Mouse (Mus musculus) urinary bladder, postnatal 36 days (tissue): ENCODE measurements around the gene Ankrd31.
A peak's percentile ranks its signal among the peaks of the same experiment; 100 is the strongest.
"Not testable (repeated sequence)": the region's sequence is repeated elsewhere in the genome, so short reads cannot be mapped to it uniquely, and the experiment has no call there.

Experiments
- DNase-seq, 2 experiments: peaks; one replicate each; pipeline ENCODE4 v3.0.0; 2022; ENCODE audit warnings: low spot score in 2 of 2, mixed read lengths in 1 of 2

Gene Ankrd31

DNA sequence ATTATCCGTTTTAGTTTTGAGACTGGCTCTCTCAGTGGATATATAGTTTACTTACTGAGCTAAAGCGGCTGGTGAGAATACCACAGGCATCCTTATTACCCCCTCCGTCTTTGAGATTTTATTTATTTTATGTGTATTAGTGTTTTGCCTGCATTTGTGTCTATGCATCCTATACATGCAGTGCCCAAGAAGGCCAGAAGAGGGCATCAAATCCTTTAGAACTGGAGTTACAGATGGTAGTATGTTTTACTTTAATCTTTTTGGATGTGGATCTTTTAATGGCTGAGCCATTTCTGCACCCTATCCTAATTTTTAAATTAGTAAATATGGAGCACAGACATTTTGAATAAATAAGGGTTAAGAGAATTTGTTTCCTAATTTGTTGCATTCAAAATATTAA, 107.1 kb downstream of the Ankrd31 start:
- DNase-seq, result peak; percentile 56

DNA sequence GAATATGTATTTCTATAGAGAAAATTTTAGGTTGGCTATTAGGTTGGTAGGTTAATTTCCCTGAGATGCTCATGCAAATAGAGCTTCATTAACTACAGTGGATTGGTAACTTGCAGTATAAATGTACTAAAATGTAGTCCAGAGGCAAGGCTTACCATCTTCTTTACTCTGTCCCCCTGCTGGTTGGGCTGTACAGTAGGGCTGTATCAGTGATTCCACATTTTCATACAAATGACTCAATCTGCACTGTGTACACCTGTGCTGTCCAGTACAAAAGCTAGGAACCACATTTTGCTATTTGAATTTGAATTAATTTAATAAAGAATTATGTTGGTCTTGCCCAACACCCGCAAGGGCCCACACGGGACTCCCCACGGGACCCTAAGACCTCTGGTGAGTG, 111.1 kb downstream of the Ankrd31 start:
- no peak for DNase-seq

DNA sequence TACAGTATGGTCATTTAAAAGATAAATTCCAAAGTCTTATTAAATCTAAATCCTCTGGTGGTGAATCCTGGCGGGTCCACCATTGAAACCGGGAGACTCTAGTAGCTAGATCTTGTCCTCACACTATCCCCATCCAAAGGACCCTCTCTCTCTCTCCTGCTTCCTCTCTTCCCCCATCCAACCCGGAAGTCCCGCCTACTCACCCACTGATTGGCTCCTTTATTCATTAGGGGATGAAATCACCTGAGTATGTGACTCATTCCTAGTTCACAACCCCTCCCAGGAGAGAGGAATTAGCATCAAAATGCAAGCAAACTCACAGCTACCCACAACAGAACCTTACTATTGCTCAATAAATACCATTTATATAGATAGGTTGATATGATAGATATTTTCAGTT, 122.7 kb downstream of the Ankrd31 start:
- no peak for DNase-seq

DNA sequence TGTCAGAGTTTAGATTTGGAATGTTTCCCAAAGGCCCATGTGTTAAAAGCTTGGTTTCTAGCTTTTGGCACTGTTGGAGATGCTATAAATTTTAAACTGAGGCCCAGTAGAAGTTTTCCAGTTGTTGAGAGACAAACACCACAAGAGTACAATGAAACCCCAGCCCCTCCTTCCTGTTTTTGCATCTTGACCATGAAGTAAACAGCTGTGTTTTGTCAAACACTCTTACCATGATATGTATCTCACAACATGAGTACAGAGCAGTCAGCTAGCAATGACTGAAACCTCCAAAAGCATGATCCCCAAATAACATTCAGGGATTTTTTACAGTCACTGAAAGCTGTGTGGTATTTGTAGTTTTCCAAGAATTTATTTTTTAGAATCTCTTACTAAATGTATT, 126.0 kb downstream of the Ankrd31 start:
- DNase-seq, result no peak

DNA sequence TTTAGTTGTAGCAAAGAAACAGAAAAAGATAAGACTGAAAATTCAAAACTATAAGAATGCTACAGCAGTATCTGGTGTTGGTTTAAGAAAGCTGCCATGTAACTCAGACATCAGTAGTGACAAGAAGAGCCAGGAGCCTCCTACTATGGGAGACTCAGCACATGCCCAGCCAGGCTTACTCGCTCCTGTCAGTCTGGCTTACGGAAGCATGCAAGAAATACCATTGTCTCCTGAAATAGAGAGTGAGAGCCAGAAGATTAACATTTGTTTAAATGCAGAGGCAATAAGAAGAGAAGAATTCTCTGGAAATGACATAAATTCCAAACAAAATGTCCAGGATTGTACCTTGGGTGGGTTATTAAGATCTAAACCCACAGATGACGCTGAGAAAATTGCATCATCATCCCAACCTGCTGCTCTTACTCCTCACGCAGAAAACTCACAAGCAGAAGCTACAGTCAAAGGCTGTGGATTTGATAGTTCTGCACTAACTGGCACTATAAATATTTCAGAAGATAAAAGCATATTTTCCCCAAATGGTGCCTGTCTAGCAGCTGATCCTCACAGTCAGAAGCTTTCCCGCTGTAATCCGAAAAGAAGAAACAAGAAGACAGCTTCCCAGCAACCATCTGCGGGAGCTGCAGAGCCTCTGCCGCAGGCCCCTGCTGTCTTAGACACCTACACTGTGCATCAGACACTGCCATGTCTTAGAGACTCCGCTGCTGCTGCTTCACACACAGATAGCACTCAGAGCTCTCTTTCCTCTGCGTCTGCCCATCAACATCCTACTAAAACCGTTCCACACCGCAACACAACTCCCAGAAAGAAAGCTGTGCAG, 130.4 kb downstream of the Ankrd31 start:
- no peak for DNase-seq

DNA sequence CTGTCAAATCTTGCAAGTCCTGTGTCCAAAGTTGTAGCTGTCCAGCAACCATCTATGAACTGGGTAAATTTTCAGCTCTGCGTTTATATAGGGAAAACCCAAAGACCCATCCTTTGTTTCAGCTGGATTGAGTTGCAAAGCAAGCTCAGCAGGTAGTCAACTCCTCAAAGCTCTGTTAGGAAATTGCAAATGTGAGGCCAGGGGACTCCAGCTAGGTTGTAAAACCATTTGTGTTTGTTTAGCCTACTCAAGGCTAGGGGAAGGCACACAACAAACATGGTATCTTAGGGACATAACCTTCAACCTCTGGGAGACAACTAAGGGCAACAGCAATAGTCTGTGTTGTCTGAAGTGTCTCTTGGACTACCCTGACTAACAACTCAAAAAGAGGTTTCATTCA, 136.5 kb downstream of the Ankrd31 start:
- DNase-seq, result no peak

DNA sequence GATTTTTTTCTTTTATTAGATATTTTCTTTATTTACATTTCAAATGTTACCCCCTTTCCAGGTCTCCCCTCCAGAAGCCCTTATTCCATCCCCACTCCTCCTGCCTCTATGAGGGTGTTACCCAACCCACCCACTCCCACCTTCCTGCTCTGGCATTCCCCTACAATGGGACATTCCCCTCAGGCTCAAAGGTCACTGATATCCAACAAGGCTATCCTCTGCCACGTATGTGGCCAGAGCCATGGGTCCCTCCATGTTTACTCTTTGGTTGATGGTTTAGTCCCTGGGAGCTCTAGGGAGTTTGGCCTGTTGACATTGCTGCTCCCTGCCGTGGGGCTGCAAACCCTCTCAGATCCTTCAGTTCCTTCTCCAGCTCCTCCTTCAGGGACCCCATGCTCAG, 141.9 kb downstream of the Ankrd31 start:
- DNase-seq, result no peak

DNA sequence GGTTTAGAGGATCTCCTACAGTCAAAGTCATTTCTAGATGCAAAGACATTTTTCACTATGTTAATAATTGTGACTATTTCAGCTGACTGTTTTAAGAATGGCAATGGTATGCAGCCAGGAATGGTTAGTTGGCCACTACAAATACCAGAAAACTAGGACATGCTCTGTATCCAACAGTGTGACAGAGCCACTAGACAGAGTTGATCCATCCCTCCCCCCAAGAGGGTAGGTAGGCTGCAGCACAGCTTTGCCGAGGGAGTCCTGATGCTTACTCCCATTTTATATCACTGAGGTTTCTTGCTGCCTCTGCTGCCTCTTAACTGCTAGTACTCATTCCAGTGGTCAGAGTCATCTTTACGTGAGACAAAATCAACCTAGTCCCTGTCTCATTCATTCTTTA, 147.1 kb downstream of the Ankrd31 start:
- no peak for DNase-seq

DNA sequence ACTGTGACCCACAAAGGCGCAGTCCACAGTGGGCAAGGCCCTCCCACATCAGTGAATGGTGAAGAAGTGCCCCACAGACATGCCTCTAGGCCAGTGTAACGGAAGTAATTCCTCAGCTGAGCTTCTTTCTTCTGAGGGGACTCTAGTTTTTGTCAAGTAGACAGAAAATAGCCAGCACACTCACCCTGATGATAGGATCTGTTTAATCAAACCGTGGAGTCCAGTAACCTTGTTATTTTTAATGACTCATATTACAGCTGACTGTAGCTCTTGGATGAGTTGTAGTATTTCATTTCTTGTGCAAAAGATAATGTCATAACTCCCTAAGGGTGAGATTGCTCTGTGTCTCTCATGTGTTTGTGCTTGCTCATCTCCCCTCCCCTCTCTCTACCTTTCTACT, 158.6 kb downstream of the Ankrd31 start:
- DNase-seq, result no peak

DNA sequence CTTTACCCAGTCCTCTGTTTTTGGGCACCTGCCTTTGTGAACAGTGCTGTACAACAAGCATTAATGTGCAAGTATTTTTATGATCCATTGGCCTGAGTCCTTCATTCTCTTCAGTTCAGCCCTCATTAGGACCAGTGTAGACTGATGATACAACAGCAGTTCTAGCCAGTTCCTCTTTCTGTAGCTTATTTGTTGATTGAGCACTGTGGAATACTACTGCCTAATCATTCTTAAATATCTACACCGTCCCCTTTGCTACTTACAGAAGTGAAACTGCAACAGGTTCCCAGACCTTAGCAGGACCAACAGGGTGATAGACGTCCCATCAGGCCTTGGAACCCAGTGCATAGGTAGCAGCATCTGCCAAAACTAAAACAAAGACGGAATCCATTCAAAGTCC, 163.1 kb downstream of the Ankrd31 start:
- DNase-seq, result no peak

DNA sequence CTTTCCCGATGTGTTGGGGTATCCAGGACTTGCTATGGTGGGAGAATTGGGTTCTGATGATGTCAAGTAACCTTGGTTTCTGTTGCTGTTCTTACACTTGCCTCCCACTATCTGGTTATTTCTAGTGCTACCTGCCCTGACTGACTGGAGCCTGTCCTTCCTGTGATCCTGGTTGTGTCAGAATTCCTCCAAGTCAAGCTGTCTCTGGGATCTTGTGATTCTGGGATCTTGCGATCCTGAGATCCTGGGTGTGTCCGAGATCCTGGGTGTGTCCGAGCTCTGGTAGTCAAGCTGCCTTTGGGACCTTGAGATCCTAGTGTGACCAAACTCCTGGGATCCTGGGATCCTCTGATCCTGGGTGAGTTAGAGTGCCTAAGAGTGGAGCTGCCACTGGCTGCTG, 175.1 kb downstream of the Ankrd31 start:
- DNase-seq, result not testable (repeated sequence)

DNA sequence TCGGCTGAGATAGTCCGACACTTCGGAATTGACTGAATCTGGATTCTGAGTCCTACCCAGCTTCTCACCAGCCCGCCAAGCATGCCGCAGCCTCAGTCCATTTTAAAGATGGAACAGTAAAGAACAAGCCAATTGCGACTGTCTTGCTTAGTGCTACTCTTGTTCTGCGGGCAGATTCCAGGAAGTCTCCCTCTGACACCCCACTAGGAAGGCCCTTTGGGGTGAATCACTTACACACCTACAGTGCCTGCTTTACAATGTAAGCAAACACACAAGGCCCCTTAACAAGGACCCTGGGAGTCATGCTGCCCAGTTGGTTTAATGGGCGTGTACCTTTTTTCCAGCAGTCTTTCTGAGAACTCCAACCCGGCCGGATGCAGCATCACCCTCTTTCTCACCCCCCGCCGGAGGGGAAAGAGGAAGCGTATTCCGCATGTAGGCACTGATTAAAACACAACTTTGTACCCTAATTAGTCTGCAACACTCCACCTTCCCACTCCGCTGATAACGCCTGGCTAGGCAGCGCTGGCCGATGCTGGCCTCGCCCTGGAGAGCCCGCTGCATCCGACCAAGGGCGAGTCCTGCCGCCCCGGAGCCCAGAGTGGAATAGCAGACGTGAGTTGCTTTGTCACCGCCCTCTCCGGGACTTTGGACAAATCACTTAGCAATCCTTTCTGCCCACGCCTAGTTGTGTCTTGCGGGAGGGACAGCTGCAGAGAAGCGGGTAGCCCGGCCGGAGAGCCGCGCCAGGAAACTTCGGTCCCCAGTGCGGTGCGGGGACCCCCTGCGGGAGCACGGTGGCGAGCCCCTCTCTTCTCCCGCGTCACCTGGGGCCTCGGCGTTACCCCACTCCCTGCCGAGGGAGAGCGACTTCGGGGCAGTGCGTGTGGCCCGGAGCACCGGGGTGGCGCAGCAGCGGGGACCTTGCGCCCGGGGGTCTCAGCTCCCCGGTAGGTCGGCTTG, 176.2 kb downstream of the Ankrd31 start, which contains the start of gene Gcnt4:
Gcnt4 (plus strand) TSS at position 691 of the 963 bp plus-strand sequence.
- DNase-seq, result peak; percentile 26 to 42

DNA sequence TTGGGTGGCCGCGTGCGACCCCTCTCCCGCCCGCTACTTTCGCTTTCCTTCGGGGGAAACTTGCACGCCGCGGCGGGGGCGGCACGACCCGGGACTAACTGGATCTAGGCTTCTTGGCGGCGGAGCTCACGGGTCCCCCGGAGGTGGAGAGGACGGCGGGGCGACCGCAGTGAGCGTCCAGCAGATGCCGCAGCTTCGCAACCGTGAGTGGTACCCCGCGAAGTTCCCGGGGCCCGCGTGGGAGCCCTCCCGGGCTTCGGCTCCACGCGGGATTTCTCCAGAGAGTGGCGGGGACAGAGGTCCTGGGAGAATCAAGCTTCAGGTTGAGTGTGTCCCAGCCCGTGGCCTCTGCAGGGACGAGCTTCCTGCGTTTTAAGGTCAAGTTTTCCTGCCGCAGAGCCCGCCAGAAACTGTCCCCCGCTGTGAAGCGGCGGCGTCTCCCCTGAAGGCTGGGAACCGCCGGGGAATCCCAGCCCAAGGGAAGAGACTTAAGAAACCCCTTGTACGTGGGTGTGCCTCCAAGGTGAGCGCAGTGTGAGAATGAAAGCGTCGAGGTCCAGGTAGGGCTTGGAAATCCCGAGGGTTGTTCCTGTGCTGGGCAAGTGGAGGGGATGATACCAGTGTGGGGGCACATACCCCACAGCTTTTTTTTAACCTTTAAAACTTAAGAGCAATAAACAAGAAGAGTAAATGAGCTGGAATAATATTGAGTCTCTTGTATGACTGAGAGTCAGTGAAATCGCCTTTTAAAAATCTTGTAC, 177.1 kb downstream of the Ankrd31 start:
- no peak for DNase-seq

DNA sequence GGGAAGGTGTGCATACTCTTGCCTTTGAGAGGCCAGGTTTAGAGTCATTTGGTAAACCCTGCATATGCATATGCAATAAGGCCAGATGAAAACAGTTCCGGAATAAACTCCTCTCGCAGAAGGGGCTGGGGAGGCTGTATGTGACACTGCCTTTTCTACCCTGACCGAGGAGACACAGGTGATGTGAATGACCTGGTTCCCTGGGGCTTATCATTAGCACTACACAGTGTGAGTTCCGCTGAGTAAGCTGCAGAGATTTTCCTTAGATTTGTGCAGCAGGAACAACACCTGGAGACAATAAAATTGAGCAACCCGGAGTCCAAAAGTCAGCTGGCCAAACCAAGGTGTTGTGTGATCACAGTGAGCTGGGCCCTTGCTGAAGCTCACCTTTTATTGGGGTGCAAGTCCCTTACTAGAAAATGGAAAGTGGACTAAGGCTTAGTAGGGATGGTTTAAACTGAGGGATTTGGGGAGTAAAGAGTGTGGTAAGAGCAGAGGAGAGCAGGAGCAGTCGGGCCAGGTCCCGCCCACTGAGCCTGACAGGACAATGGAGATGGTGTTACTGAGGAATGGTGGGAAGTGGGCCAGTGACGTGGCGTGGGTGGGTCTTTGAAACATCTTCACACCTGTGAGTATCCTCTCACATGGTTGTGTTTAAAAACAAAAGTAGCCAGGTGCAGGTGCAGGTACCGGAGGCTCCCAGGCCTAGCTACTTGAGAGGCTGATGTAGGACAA, 178.1 kb downstream of the Ankrd31 start:
- DNase-seq, result no peak

DNA sequence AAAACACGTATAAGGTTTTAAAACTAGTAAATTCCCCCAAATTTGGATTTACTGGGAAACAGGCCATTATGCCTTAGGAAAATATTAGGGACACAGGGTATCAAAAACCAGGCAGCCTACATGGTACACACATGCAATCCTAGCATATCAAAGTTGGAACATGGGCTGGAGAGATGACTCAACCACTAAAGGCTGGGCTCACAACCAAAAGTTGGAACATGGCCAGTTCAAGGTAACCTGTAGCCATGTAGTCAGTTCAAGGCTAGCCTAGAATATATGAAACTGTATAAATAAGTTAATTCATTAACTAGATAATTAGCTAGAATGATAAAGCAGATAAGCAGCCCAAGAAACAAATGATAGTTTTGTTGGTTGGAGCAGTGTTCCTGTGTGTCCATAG, 179.7 kb downstream of the Ankrd31 start:
- no peak for DNase-seq

DNA sequence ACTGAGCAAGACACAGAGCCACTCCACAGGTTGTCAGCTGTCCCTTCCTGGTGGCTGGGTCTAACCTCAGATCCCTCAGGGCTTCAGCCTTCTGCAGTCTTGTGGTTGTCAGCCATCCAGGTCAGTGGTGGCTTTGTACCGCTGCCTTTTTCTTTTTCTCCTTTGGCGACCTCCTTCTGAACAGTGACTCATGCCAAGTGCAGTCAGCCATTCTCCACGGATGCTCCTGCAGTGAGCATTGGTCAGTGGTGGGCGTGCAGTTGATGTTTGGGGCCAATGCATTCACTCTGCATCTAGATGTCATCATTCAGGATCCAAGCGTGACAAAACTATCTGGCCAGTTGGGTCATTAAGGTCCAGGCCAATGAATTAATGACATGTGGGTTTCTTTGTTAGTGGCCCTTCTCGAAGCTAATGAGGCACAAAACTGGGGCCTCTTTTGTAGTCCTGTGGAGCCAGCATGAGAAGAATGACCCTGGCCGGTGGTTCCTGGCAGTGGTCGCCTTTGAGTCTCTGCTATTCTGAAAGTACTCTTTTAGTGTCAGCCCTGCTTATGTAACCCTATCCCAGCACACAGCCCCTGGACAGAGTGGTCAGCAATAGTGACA, 180.5 kb downstream of the Ankrd31 start:
- DNase-seq, result no peak

DNA sequence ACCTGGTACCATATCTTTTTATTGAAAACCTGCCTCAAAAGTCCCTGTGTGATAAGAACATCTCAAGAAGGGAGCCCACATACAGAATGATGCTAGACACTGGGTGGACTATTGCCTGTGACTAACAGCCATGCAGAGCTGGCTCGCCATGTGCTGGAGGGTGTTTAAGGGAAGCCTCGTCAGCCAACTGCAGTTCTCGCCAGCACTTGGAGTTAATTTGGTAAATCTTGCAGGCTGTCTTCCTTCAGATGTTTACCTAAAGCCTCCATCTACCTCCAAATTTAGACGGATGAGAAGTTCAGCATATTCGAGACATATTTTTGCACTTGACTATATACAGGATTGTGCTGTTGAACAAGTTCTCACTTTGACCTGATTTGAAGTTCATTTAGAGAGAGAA, 184.7 kb downstream of the Ankrd31 start:
- no peak for DNase-seq

DNA sequence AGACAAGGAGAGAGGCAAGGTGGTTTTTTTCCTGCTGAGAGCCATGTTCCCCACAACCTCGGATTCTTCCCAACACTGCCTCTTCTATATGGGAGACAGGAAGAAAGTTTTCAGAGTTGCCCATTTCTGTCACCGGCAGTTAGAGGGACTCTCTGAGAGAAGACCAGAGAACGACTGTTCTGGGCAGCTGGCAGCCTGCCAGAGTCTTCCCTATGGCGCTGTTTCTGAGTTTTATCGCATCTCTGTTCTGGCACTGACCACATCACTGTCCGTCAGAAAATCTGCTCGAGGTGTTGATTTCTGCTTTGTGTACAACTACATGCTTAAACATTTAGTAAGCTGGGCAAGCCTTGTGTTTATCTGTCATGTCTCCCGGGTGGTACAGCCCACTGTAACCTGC, 185.3 kb downstream of the Ankrd31 start:
- DNase-seq, result no peak

DNA sequence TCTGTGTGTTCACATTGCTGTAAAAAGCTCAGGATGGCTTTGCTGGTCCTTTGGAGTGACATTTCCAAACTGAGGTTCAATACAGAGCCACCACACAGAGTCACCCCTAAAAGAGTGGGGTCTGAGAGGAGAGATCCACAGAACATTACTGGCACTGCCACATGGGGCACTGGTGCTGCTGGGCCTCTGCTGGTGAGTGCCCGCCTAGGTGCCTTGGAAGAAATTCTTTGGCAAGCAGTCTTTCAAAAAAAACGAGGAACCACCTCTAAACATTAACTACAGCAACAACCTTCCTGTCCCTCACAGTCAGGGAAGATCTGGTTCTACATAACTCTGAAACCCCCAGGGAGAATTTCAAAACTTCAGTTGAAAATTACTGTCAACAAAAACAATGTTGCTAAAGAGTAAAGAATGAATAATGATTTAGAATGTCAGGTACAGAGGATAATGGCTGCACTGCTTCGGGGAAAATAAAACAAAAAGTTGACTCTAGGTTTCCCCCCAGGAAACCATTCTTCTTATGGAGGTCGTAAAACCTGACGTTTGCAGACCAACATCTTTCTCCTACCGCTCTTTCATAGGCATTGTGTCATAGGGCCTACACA, 188.2 kb downstream of the Ankrd31 start:
- DNase-seq, result no peak

DNA sequence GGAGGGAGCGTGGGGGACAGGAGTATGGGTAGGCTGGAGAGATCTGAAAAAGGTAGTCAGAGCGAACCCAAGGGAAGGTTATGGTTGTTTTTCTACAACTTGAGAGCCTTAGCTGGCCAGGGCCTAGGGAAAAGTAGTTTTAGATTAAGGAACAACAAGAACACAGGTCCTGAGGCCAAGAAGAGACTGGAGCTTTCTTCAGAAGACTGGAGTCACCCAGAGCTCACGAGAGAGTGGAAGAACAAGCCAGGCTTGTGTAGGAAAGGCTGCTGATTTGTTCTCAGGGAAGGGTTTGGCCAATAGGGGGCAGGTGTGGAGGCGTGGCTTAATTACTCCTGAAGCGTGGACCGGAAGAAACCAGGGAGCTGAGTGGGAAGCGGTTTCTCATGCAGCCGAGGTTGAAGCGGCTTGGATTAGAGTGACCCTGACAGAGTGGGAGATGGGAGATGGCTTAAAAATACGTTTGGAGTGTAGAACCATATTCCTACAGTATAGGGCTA, 189.0 kb downstream of the Ankrd31 start:
- no peak for DNase-seq
